Mouse (Mus musculus): ENCODE measurements around the gene Gm39653.
"Not testable (repeated sequence)": the region's sequence is repeated elsewhere in the genome, so short reads cannot be mapped to it uniquely, and the experiment has no call there.

Gm39653 gene
- long read RNA-seq, experiment 1: 0 reads
- long read RNA-seq, experiment 2: 0 reads

DNA sequence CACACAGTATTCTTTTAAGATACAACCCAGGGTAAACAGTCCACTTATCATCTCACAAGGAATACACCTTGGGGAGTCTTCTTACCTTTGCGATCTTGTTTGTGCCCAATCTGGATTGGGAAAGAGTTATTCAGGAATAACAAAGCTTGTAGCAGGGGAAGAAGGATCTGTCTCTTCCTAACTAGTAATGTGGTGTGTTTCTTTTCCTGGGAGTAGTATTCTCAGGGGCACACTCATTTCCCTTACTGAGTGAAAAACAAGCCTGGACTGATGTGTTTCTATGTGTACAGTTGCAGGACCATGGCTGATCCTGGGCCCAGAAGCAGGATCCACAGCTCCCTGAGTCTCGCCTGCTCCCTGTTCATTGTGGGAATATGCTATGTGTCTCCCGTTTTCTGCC is at the start of gene Gm39653:
Gm39653 (plus strand) TSS at position 301 of the 400 bp plus-strand sequence.
- intact Hi-C loops (cut with DNase I): no loop called here

DNA sequence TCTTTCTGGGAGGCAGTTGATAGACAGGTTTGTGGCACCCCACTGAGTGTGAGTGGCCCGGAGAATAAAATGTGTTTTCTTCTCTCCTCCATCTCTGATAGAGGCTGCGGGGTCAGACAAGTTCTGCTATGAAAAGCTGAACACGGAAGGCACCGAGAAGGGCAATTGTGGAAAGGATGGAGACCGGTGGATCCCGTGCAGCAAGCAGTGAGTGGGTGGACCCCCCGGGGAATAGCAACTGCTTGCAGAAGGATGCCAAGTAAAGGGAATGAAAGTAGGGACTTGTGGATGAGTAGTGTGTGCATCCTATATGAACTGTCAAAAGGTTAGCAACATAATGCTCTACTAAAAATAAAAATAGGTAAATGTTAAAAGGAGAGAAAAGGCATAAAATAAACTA is 49.3 kb upstream of the Gm39653 start:
- intact Hi-C loops (cut with DNase I): no loop called here

- intact Hi-C loops (cut with DNase I): no loop called here
Measured at GRCm38 (mm10) chr1:63567031-63567430, 48.7 kb upstream of the Gm39653 start.

DNA sequence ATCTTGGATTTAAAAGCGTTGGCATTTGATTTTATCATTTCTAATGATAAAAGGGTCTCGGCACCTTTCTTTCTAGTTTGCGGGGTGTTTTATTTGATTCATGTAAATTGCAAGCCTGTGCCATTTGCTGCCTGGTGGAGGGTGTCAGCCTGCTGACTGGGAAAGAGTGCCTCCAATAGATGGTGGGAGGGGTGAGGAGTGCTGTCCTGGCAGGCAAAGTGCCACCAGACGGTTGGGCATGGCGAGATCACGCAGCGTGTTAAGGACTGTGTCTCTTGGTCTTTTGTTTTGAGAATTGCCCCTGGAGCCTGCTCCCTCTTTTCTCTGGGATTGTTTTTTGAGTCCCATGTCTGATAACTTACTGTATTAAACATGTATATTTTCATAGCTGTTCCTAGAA is 43.5 kb upstream of the Gm39653 start:
- intact Hi-C loops (cut with DNase I): no loop called here

DNA sequence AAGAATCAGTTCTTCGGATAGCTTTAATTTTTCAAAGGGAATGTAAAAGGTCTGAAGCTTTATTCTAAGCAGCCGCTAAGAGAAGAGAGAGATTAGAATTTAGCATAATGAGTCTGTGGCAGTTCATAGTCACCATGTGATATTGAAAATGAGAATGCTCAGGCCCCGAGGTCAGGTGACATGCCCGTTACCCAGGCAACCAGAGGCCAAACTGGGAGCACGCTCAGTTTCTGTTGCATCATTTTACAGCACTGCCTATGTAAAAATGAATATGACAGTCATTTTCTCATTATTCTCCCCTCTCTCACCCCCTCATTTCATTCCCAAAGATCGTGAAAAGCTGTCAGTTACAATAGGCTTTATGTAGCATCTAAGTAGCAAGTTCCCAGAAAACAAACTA is 42.3 kb upstream of the Gm39653 start:
- intact Hi-C loops (cut with DNase I): no loop called here

DNA sequence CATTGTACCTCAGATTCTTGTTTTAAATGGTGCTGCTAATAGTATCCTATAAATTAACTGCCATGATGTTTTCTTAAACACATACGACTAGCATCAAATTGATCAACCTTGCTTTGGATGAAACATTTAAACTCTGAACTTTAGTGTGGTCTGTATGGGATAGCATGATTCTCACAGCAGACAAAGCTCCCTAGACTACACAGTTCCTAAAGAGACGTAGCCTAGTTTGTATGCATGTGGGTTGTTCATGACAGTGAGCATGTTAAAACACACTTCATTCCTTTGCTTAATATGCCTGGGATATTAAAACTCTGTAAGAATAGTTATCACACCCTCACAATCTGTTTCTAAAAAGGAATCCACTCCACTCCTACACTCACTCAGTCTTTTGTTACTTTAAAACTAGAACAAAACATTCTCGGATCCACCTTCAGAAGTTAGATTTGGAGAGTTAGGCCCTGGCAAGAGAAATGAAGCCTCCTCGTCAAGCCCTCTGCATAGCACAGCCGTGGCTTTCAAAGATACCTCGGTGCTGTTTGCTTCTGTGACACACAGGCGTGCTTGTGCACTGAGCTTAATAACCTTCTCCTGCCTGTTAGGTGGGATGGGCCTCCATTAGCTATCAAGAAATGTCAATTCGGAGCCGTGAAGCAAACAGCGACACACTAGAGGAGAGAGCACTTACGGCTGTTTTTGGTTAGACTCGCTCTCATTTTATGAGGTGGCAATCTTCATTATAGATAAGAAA is 41.7 kb upstream of the Gm39653 start:
- intact Hi-C loops (cut with DNase I): no loop called here

- intact Hi-C loops (cut with DNase I): no loop called here
Measured at GRCm38 (mm10) chr1:63576803-63577202, 39.0 kb upstream of the Gm39653 start.

GRCm38 (mm10) chr1:63579153-63579552 is 36.6 kb upstream of the Gm39653 start:
- intact Hi-C loops (cut with DNase I): no loop called here

- intact Hi-C loops (cut with DNase I): no loop called here
Measured at GRCm38 (mm10) chr1:63586869-63587268, 28.9 kb upstream of the Gm39653 start.

DNA sequence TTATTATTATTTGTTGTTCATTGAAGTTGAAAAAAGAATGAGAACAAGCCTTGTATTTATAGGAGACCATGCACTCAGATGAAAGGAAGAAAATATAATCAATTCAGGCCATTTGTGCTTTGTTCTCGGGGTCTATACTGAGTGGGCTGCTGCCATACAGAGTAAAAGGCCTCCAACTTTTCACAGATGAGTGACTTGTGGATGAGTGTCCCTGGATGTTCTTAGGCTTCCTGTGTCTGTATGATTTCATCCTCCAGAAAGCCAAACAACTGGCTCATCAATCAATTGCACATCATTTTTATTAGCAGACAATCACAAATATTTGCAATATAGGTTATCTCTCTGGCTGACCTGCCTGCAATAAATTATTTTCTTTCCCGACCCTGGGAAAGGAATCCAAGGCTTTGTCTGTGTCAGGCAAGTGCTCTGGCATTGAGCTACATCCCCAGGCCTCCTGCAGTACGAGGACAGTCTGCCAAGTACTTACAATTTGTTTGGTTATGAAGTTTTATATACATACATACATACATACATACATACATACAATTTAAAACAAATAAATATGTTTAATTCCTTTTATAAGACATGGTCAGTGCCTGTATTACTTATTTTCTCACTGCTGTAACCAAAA is 11.8 kb upstream of the Gm39653 start:
- intact Hi-C loops (cut with DNase I): no loop called here

GRCm38 (mm10) chr1:63609613-63610012 is 6.2 kb upstream of the Gm39653 start:
- intact Hi-C loops (cut with DNase I): no loop called here

GRCm38 (mm10) chr1:63614594-63614993 is 1.2 kb upstream of the Gm39653 start:
- intact Hi-C loops (cut with DNase I): no loop called here

DNA sequence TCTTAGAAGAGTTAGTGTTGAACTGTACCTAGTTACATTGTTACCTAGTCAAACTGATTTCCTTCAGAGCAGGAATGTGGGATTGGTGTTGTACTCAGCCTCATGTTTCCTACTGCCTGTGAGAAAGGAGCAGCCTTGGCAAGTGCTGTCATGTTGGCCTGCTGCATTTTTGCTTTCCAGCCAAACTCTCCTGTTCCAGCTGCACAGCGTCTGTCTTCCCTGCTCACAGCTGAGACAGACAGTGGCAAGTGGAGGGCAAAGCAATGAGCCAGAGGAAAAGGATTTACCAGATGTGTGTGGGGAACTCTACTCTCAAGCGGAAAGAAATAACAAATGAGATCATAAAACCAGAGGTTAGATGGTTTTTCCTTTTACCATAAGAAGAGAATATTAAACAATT is 12.4 kb downstream of the Gm39653 start:
- intact Hi-C loops (cut with DNase I): no loop called here

DNA sequence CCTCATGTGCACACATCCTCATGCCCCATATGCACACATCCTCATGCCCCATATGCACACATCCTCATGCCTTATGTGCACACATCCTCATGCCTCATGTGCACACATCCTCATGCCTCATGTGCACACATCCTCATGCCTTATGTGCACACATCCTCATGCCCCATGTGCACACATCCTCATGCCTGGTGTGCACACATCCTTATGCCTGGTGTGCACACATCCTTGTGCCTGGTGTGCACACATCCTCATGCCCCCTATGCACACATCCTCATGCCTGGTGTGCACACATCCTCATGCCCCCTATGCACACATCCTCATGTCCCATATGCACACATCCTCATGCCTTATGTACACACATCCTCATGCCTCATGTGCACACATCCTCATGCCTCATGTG is 14.6 kb downstream of the Gm39653 start:
- intact Hi-C loops (cut with DNase I): not testable (repeated sequence)

DNA sequence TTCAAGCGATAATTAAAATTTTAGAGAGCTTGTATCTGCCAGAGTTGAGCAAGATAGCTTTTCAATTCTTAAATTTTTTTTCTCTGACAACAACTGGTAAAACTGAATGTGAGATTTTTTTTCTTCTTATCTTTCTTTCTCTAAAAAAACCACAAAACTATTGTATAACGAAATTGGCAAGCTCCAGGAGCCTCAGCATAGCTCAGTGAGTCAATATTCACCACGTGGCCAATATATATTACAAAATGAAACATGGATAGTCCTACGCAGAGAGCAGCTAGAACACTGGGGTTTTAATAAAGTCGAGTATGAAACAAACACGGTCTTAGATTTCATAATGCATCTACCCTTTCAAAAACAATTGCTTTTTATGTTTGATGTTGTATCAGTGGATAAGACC is 24.2 kb downstream of the Gm39653 start:
- intact Hi-C loops (cut with DNase I): no loop called here

- intact Hi-C loops (cut with DNase I): loop anchor here (5.0 to 10.0 kb wide), 2 partner anchors 253 to 1049 kb away; no protein-coding TSS in a partner anchor
Measured at GRCm38 (mm10) chr1:63658016-63658415, 42.2 kb downstream of the Gm39653 start.

DNA sequence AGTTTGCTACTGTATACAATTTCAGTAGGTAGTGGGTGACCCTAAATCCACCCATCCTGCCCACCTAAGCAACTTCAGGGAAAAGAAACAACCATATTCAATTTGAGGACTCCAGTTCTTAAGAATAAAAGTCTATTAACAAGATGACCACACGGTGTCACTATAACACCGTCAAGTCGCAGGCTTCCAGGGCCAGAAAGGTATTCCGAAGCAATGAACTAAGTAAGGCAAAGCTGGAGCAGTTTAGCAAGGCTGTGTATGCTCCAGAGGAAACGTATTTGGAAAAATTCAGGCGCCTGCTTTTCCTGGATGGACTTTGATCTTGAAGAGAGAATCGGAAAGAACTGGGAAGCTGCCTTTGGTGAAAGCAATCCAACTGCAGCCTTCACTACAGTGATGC is 43.8 kb downstream of the Gm39653 start:
- intact Hi-C loops (cut with DNase I): loop anchor here (5.0 to 10.0 kb wide), 2 partner anchors 255 to 1048 kb away; no protein-coding TSS in a partner anchor

DNA sequence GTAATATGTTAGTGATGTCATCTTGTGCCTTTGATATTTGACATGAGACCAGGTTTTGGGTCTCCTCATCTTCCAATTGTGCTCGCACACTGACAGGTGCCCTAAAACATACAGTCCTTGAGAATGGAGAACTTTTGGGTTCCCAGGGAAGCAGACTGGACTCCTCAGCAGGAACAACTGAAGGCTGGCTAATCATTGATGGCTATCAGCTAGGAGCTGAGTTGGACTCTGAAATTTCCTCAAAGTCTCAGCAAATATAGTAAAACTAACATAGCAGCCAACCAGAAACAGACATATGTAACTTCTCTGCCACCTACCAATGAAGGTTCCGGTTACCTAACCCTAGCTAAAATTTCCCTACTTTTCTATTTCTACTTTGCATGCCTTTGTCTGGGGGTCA is 50.3 kb downstream of the Gm39653 start:
- intact Hi-C loops (cut with DNase I): loop anchor here (5.0 to 10.0 kb wide), 3 partner anchors 101 to 1319 kb away; partner anchors contain the start of genes 4933402D24Rik and Mettl21a

DNA sequence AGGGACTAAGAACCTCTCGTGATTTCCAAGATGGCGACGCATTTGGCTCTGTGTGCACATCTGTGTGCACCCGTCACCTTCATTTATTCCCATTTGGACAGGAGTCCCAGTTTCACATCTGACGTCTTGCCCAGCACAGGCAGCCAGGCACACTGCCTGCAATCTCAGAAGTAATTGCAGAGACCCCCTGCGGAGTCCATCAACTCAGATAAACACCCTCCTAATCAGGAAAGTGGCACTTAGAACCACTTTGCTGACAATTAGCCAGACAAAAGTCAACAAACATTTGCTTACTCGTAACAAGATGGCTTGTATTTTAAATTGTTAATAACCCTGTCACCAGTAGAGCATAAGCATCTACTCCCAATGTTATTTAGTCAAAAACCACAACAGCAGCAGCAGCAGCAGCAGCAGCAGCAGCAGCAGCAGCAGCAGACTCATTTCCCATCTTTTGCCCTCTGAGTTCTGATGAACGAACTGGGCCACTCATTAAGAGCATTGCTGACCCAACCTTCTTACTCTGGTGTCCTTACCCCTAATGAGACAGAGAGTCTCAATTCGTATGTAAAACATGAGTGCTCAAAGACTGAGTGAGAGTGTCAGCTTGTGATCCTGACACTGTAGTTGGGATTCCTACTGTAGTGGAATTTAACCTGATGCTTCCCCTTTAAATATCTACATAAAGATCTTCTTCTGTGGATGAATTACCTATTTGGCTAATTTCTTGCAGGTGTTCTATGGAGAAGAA is 51.6 kb downstream of the Gm39653 start:
- intact Hi-C loops (cut with DNase I): loop anchor here (5.0 to 10.0 kb wide), 3 partner anchors 100 to 1317 kb away; partner anchors contain the start of genes 4933402D24Rik and Mettl21a

GRCm38 (mm10) chr1:63667949-63668851 is 52.4 kb downstream of the Gm39653 start:
- intact Hi-C loops (cut with DNase I): loop anchor here (2.0 to 10.0 kb wide), 4 partner anchors 99 to 1317 kb away; partner anchors contain the start of genes 4933402D24Rik and Mettl21a

DNA sequence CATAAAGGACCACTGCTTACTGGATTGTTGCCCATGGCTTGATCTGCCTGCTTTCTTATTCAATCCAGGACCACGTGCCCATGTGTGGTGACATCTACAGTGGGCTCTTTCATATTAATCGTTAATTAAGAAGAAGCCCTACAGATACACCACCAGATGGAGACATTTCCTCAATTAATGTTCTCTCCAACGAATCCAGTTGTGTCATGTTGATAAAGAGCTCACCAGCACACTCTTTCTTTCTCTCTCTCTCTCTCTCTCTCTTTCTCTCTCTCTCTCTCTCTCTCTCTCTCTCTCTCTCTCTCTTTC is 53.0 kb downstream of the Gm39653 start:
- intact Hi-C loops (cut with DNase I): loop anchor here (2.0 to 10.0 kb wide), 4 partner anchors 98 to 1316 kb away; partner anchors contain the start of genes 4933402D24Rik and Mettl21a

All from adrenal gland (tissue).